Mouse (Mus musculus): Measurements from ENCODE around the gene Fezf2. TPM values are rescaled to one million over a fixed set of nuclear protein-coding genes. Genes with fewer than 3 reads are reported as not detected.

Gene Fezf2
- polyA plus RNA-seq, 1 experiment from 2014 or later, result not detected

Other genes with a start within 250 kb of the Fezf2 start
- 0.11 and 0.19 TPM in 2 replicates for gene Gm49355, start 64.2 kb downstream of the Fezf2 start, polyA plus RNA-seq (2015; fragmentation: Nextera tagmentation; extraction: Ambion mirVana)
- 46.3 and 49.6 TPM in 2 replicates for gene 3830406C13Rik, start 64.0 kb downstream of the Fezf2 start, polyA plus RNA-seq (2015; fragmentation: Nextera tagmentation; extraction: Ambion mirVana)

Measured in intestine, embryonic 15.5 days (tissue).